Mouse (Mus musculus) forebrain, embryonic 13.5 days (tissue): ENCODE measurements around the gene A930002H24Rik. TPM values are rescaled to one million over a fixed set of nuclear protein-coding genes. Genes with fewer than 3 reads are reported as not detected.
"Not testable (repeated sequence)": the region's sequence is repeated elsewhere in the genome, so short reads cannot be mapped to it uniquely, and the experiment has no call there.

Experiments used
- ATAC-seq: fragments of 200-750 bp; cut with Nextera tagmentation; 2 replicates; pipeline ENCODE4 v1.8.0; 2017
- H3K27ac ChIP-seq: fragments of 300-500 bp; sonication (generic); 2 replicates; pipeline ENCODE4 v1.5.1; 2015; ENCODE audit warnings: inconsistent platforms, mild to moderate bottlenecking, moderate library complexity
- H3K27me3 ChIP-seq: fragments of 300-500 bp; sonication (generic); 2 replicates; pipeline ENCODE4 v1.6.1; 2015; ENCODE audit warnings: mild to moderate bottlenecking, inconsistent platforms
- H3K36me3 ChIP-seq: fragments of 300-500 bp; sonication (generic); 2 replicates; pipeline ENCODE4 v1.6.1; 2015; ENCODE audit warnings: mild to moderate bottlenecking, inconsistent platforms; ENCODE audit not compliant: poor library complexity, severe bottlenecking
- H3K4me1 ChIP-seq: fragments of 300-500 bp; sonication (generic); 2 replicates; pipeline ENCODE4 v1.6.1; 2015; ENCODE audit warnings: inconsistent platforms
- H3K4me2 ChIP-seq: fragments of 300-500 bp; sonication (generic); 2 replicates; pipeline ENCODE4 v1.6.1; 2015; ENCODE audit warnings: inconsistent platforms, mild to moderate bottlenecking, moderate library complexity
- H3K4me3 ChIP-seq: fragments of 300-500 bp; sonication (generic); 2 replicates; pipeline ENCODE4 v1.5.1; 2015; ENCODE audit warnings: mild to moderate bottlenecking, inconsistent platforms
- H3K9ac ChIP-seq: fragments of 300-500 bp; sonication (generic); 2 replicates; pipeline ENCODE4 v1.6.1; 2015; ENCODE audit warnings: mild to moderate bottlenecking, inconsistent platforms
- H3K9me3 ChIP-seq: fragments of 300-500 bp; sonication (generic); replicated peaks from 2 replicates; pipeline ENCODE4 v1.6.1; 2016; ENCODE audit warnings: inconsistent platforms
- whole genome bisulfite sequencing: fragments of 180-500 bp; shearing (Covaris S2); methylation state at CpG from one replicate; pipeline ENCODE4 v1.1.7; 2015; 5-methylcytosine and 5-hydroxymethylcytosine counted together
- polyA plus RNA-seq: library from polyadenylated mRNA; unstranded; fragments of >200 nt; fragmentation: Nextera tagmentation; extraction: Ambion mirVana; gene quantifications from 2 replicates; pipeline ENCODE4 v1.2.1, GENCODE M21; 2015

A930002H24Rik gene
- polyA plus RNA-seq, 1 experiment from 2014 or later = 2.7 TPM

GRCm38 (mm10) chr17:63860988-63861387 lies 2.6 kb downstream of the A930002H24Rik start:
- WGBS = 48% methylated on average over 4 of the region's 4 CpGs

GRCm38 (mm10) chr17:63857023-63857544 lies 6.5 kb downstream of the A930002H24Rik start:
- no peaks in the 10 kb centered on the region for H3K27me3 ChIP-seq
- no peaks in the 10 kb centered on the region for H3K9me3 ChIP-seq
- no peaks in the 10 kb centered on the region for H3K4me1 ChIP-seq
- no peak overlapping the region for H3K27ac ChIP-seq
- ATAC-seq = no peak
- no peak overlapping the region for H3K9ac ChIP-seq
- WGBS = 91% methylated on average over 7 of the region's 7 CpGs
- no peaks in the 10 kb centered on the region for H3K36me3 ChIP-seq
- H3K4me2 ChIP-seq = no peak overlapping the region
- no peak overlapping the region for H3K4me3 ChIP-seq

More at GRCm38 (mm10) chr17:63860988-63861387, 2.6 kb downstream of the A930002H24Rik start:
- ATAC-seq = no peak
- no peak overlapping the region for H3K27ac ChIP-seq
- H3K27me3 ChIP-seq = no peaks in the 10 kb centered on the region; the same call in 1 of the 2 replicates
- H3K4me3 ChIP-seq = no peak overlapping the region
- H3K4me2 ChIP-seq = no peak overlapping the region
- peaks cover 4% of the 10 kb centered on the region; the same call in 1 of the 2 replicates for H3K4me1 ChIP-seq
- no peaks in the 10 kb centered on the region for H3K9me3 ChIP-seq
- H3K36me3 ChIP-seq = no peaks in the 10 kb centered on the region
- H3K9ac ChIP-seq = no peak overlapping the region

GRCm38 (mm10) chr17:63850016-63850415 lies 13.6 kb downstream of the A930002H24Rik start:
- H3K27me3 ChIP-seq = no peaks in the 10 kb centered on the region
- ATAC-seq = peak; percentile 25; the same call in 1 of the 2 replicates
- H3K4me3 ChIP-seq = peak overlapping the region; percentile 66
- no peaks in the 10 kb centered on the region for H3K36me3 ChIP-seq
- peak overlapping the region; percentile 67 for H3K4me2 ChIP-seq
- no peak overlapping the region for H3K27ac ChIP-seq
- no peak overlapping the region for H3K9ac ChIP-seq
- 82% methylated on average over 9 of the region's 9 CpGs for WGBS
- H3K9me3 ChIP-seq = no peaks in the 10 kb centered on the region
- 0 out of 2 replicates have a peak, but pooled peaks cover 8% of the 10 kb centered on the region for H3K4me1 ChIP-seq

GRCm38 (mm10) chr17:63849566-63849965 lies 14.0 kb downstream of the A930002H24Rik start:
- H3K27ac ChIP-seq = peak overlapping the region; percentile 72; the same call in 1 of the 2 replicates
- peak; percentile 100 for ATAC-seq
- no peaks in the 10 kb centered on the region for H3K36me3 ChIP-seq
- peak overlapping the region; percentile 66 for H3K4me3 ChIP-seq
- peak overlapping the region; percentile 67 for H3K4me2 ChIP-seq
- peak overlapping the region; percentile 86 for H3K9ac ChIP-seq
- H3K27me3 ChIP-seq = no peaks in the 10 kb centered on the region
- no peaks in the 10 kb centered on the region for H3K9me3 ChIP-seq
- under 1% methylated on average over 22 of the region's 22 CpGs for WGBS
- H3K4me1 ChIP-seq = 0 out of 2 replicates have a peak, but pooled peaks cover 8% of the 10 kb centered on the region

GRCm38 (mm10) chr17:63849151-63849550 lies 14.4 kb downstream of the A930002H24Rik start:
- 0 out of 2 replicates have a peak, but pooled peaks cover 8% of the 10 kb centered on the region for H3K4me1 ChIP-seq
- 5% methylated on average over 6 of the region's 6 CpGs for WGBS
- no peaks in the 10 kb centered on the region for H3K27me3 ChIP-seq
- H3K4me3 ChIP-seq = peak overlapping the region; percentile 66
- H3K9ac ChIP-seq = peak overlapping the region; percentile 86
- ATAC-seq = peak; percentile 17
- peak overlapping the region; percentile 72; the same call in 1 of the 2 replicates for H3K27ac ChIP-seq
- no peaks in the 10 kb centered on the region for H3K9me3 ChIP-seq
- H3K4me2 ChIP-seq = peak overlapping the region; percentile 67
- no peaks in the 10 kb centered on the region for H3K36me3 ChIP-seq

GRCm38 (mm10) chr17:63845766-63846165 lies 17.8 kb downstream of the A930002H24Rik start:
- not testable (repeated sequence) for H3K4me2 ChIP-seq, H3K4me3 ChIP-seq, H3K27me3 ChIP-seq, H3K9ac ChIP-seq, H3K27ac ChIP-seq, ATAC-seq, H3K4me1 ChIP-seq, H3K36me3 ChIP-seq, H3K9me3 ChIP-seq
- over 99% methylated on average over 3 of the region's 3 CpGs for WGBS

- no peak overlapping the region for H3K4me2 ChIP-seq
- H3K27me3 ChIP-seq = no peaks in the 10 kb centered on the region
- no peaks in the 10 kb centered on the region for H3K9me3 ChIP-seq
- no peaks in the 10 kb centered on the region for H3K36me3 ChIP-seq
- H3K4me1 ChIP-seq = 0 out of 2 replicates have a peak, but pooled peaks cover 8% of the 10 kb centered on the region
- no peak for ATAC-seq
- no peak overlapping the region for H3K27ac ChIP-seq
- 72% methylated on average over 5 of the region's 5 CpGs for WGBS
- H3K4me3 ChIP-seq = no peak overlapping the region
- H3K9ac ChIP-seq = no peak overlapping the region
Measured at GRCm38 (mm10) chr17:63844936-63845335, 18.7 kb downstream of the A930002H24Rik start.

- no peaks in the 10 kb centered on the region for H3K4me1 ChIP-seq
- no peak overlapping the region for H3K27ac ChIP-seq
- no peaks in the 10 kb centered on the region for H3K36me3 ChIP-seq
- H3K9me3 ChIP-seq = no peaks in the 10 kb centered on the region
- H3K4me3 ChIP-seq = no peak overlapping the region
- H3K9ac ChIP-seq = no peak overlapping the region
- ATAC-seq = no peak
- H3K27me3 ChIP-seq = no peaks in the 10 kb centered on the region
- 85% methylated on average over 1 of the region's 1 CpGs for WGBS
- H3K4me2 ChIP-seq = no peak overlapping the region
Measured at GRCm38 (mm10) chr17:63842226-63842625, 21.4 kb downstream of the A930002H24Rik start.

- Histone ChIP-seq H3K9me3 (no peaks in the 10 kb centered on the region), H3K4me1 (no peaks in the 10 kb centered on the region), H3K9ac (no peak overlapping the region), H3K4me2 (no peak overlapping the region), H3K27me3 (no peaks in the 10 kb centered on the region), H3K27ac (no peak overlapping the region), H3K36me3 (no peaks in the 10 kb centered on the region), H3K4me3 (no peak overlapping the region)
- no peak for ATAC-seq
- 82% methylated on average over 3 of the region's 3 CpGs for WGBS
Measured at GRCm38 (mm10) chr17:63839636-63840269, 23.8 kb downstream of the A930002H24Rik start.

- WGBS = 95% methylated on average over 8 of the region's 8 CpGs
- no peaks in the 10 kb centered on the region for H3K4me1 ChIP-seq
- ATAC-seq = no peak
- no peaks in the 10 kb centered on the region for H3K27me3 ChIP-seq
- no peak overlapping the region for H3K4me2 ChIP-seq
- H3K9ac ChIP-seq = no peak overlapping the region
- no peaks in the 10 kb centered on the region for H3K36me3 ChIP-seq
- H3K4me3 ChIP-seq = no peak overlapping the region
- H3K9me3 ChIP-seq = no peaks in the 10 kb centered on the region
- no peak overlapping the region for H3K27ac ChIP-seq
Measured at GRCm38 (mm10) chr17:63838144-63838543, 25.4 kb downstream of the A930002H24Rik start.

- H3K4me2 ChIP-seq = no peak overlapping the region
- peak; percentile 85; the same call in 1 of the 2 replicates for ATAC-seq
- H3K9me3 ChIP-seq = no peaks in the 10 kb centered on the region
- H3K27me3 ChIP-seq = no peaks in the 10 kb centered on the region
- H3K36me3 ChIP-seq = no peaks in the 10 kb centered on the region
- H3K9ac ChIP-seq = no peak overlapping the region
- H3K27ac ChIP-seq = no peak overlapping the region
- H3K4me1 ChIP-seq = no peaks in the 10 kb centered on the region
- 69% methylated on average over 8 of the region's 8 CpGs for WGBS
- no peak overlapping the region for H3K4me3 ChIP-seq
Measured at GRCm38 (mm10) chr17:63836641-63837040, 26.9 kb downstream of the A930002H24Rik start.

GRCm38 (mm10) chr17:63836223-63836622 lies 27.4 kb downstream of the A930002H24Rik start:
- no peak overlapping the region for H3K4me2 ChIP-seq
- H3K4me3 ChIP-seq = no peak overlapping the region
- H3K9ac ChIP-seq = no peak overlapping the region
- no peaks in the 10 kb centered on the region for H3K36me3 ChIP-seq
- H3K27me3 ChIP-seq = no peaks in the 10 kb centered on the region
- no peak overlapping the region for H3K27ac ChIP-seq
- no peaks in the 10 kb centered on the region for H3K4me1 ChIP-seq
- WGBS = 68% methylated on average over 2 of the region's 2 CpGs
- no peaks in the 10 kb centered on the region for H3K9me3 ChIP-seq
- ATAC-seq = peak; percentile 42; the same call in 1 of the 2 replicates
